Mouse (Mus musculus) retina, adult 2 months (tissue): ENCODE measurements around the gene Gm16223.

ENCODE experiments used
- DNase-seq: peaks from one replicate; pipeline ENCODE4 v3.0.0-alpha.2; 2012; ENCODE audit warnings: low read depth, low spot score

The Gm16223 gene

GRCm38 (mm10) chr5:42067476-42068187 is at the start of gene Gm16223:
TSS of gene Gm16223 (plus strand) at chr5:42067960.
- DNase-seq = no peak

- no peak for DNase-seq
Measured at GRCm38 (mm10) chr5:42022029-42022428, 45.7 kb upstream of the Gm16223 start.

GRCm38 (mm10) chr5:42023521-42023920 is 44.2 kb upstream of the Gm16223 start:
- DNase-seq = no peak

GRCm38 (mm10) chr5:42036388-42037082 is 31.2 kb upstream of the Gm16223 start:
- no peak for DNase-seq

- DNase-seq = no peak
Measured at GRCm38 (mm10) chr5:42054636-42055035, 13.1 kb upstream of the Gm16223 start.

- no peak for DNase-seq
Measured at GRCm38 (mm10) chr5:42055151-42055550, 12.6 kb upstream of the Gm16223 start.

- no peak for DNase-seq
Measured at GRCm38 (mm10) chr5:42065090-42065489, 2.7 kb upstream of the Gm16223 start.

GRCm38 (mm10) chr5:42067075-42067474 is 685 bp upstream of the Gm16223 start:
- no peak for DNase-seq

GRCm38 (mm10) chr5:42068188-42068579 is 424 bp downstream of the Gm16223 start:
- no peak for DNase-seq

- DNase-seq = no peak
Measured at GRCm38 (mm10) chr5:42116586-42117346, 49.0 kb downstream of the Gm16223 start.

- no peak for DNase-seq
Measured at GRCm38 (mm10) chr5:42125562-42125961, 57.8 kb downstream of the Gm16223 start.

GRCm38 (mm10) chr5:42155626-42156025 is 87.9 kb downstream of the Gm16223 start:
- DNase-seq = no peak

GRCm38 (mm10) chr5:42164731-42165130 is 97.0 kb downstream of the Gm16223 start:
- no peak for DNase-seq

GRCm38 (mm10) chr5:42166311-42166710 is 98.6 kb downstream of the Gm16223 start:
- DNase-seq = no peak

GRCm38 (mm10) chr5:42168071-42168470 is 100.3 kb downstream of the Gm16223 start:
- DNase-seq = no peak

- DNase-seq = no peak
Measured at GRCm38 (mm10) chr5:42168785-42169184, 101.0 kb downstream of the Gm16223 start.

GRCm38 (mm10) chr5:42174109-42174508 is 106.3 kb downstream of the Gm16223 start:
- no peak for DNase-seq

GRCm38 (mm10) chr5:42175424-42175823 is 107.7 kb downstream of the Gm16223 start:
- DNase-seq = no peak

- no peak for DNase-seq
Measured at GRCm38 (mm10) chr5:42198493-42198892, 130.7 kb downstream of the Gm16223 start.

GRCm38 (mm10) chr5:42207456-42208122 is 139.8 kb downstream of the Gm16223 start:
- no peak for DNase-seq

- no peak for DNase-seq
Measured at GRCm38 (mm10) chr5:42211554-42212338, 144.0 kb downstream of the Gm16223 start.
